Mouse (Mus musculus): ENCODE measurements around the gene Akr1b7. TPM values are rescaled to one million over a fixed set of nuclear protein-coding genes. Genes with fewer than 3 reads are reported as not detected.
"Not testable (repeated sequence)": the region's sequence is repeated elsewhere in the genome, so short reads cannot be mapped to it uniquely, and the experiment has no call there.

Gene Akr1b7
- not detected for total RNA-seq (2021)
- long read RNA-seq, experiment 1, result 0 reads
- long read RNA-seq, experiment 2, result 0 reads

DNA sequence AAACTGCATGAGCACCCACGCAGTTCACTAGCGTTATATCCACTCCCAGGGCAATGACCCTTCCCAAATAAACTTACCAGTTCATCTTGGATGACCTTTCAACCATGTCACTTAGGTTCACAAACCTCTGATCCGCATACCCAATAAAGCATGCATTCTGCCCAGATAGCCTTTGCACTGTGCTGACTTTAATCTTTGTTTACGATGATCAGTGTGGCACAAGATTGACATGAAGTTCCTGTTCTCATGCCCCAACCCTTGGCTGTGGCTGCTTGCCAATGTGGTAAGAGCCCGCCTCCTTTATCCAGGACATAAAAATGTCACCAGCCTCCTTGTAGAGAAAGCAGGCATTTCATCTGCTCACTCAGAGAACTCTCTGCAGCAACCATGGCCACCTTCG, at the start of gene Akr1b7:
Gene Akr1b7, plus strand, starts transcription at position 312 of the 400 bp plus-strand sequence.
- no peak within 1 kb of the TSS for H3K27ac ChIP-seq
- DNase-seq, result no peak
- no peak for TF ChIP-seq CTCF (IDR thresholded peaks at IDR 0.05)
- no peak within 1 kb of the TSS for H3K4me3 ChIP-seq
- intact Hi-C loops (cut with DNase I), result no loop called here

DNA sequence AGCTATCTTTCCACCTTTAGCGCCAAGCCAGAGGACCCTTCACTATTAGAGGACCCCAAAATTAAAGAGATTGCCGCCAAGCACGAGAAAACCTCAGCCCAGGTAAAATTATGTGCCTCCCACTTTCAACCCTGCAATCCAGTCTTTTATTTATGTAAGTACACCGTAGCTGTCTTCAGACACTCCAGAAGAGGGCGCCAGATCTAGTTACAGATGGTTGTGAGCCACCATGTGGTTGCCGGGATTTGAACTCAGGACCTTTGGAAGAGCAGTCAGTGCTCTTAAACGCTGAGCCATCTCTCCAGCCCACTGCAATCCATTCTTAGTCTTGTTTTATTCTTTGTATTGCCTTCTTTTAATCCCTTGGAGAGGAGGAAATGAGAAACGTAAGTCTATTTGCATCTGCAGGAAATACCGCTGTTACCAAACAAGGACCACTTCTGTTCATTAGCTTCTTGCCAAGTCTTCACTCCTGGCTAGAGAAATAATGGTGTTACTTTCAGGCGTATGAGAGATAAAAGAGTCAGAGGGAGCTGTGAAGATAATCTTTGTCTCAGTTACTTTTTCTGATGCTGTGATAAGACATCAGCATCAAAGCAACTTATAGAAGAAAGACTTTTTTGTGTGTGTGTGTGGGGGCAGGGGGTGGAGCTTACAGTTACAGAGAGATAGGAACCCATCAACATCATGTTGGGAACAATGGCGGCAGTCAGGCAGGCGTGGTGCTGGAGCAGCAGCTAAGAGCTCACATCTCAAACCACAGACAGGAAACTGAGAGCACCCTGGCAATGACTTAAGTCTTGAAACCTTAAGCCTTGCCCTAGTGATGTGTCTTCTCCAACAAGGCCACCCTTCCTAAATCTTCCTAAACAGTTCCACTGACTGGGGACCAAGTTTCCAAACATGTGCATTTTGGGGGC, 47.7 kb upstream of the Akr1b7 start:
- intact Hi-C loops (cut with DNase I), result no loop called here
- peak; percentile 23; the same call in 1 of the 2 replicates for TF ChIP-seq CTCF (IDR thresholded peaks at IDR 0.05)
- H3K4me3 ChIP-seq, result no peak overlapping the region
- DNase-seq, result no peak
- no peak overlapping the region for H3K27ac ChIP-seq

DNA sequence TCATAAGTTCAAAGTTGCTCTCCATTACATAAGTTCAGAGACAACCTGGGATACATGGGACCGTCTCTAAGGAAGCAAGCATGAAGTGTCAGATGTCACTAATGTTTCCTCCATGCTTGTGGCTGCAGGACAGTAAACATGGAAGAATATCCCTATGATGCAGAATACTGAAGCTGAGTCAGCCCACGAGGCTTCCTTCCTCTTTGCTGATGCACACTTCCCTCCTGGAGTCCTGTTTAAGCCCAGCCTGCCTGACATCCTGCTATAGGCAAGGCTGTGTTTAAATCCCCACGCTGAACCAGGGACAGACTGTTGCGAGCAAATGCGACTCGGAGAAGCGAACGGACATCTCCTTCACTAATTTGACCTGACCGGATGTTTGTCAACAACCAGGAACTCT, 44.1 kb upstream of the Akr1b7 start:
- DNase-seq, result no peak

DNA sequence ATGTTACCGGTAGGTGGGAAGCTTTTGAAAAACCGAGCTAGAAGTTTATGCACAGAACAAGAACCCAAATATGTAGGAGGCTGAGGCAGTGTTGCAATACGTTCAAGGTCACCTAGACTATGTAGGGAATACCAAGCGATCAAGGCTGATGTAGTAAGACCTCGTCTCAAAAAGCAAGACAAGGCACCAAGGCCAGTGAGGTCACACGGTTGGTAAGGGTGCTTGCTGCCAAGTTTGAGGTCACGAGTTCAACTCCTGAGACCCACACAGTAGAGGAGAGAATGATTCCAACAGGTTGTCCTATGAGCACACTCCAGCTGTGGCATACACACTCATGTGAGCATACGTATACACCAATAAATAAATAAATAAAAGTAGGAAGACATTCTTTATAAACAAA, 42.1 kb upstream of the Akr1b7 start:
- no peak for TF ChIP-seq CTCF (IDR thresholded peaks at IDR 0.05)
- Histone ChIP-seq H3K4me3 (no peak overlapping the region), H3K27ac (no peak overlapping the region)
- DNase-seq, result no peak
- intact Hi-C loops (cut with DNase I), result loop anchor here (2.0 to 5.0 kb wide), 2 partner anchors 77 kb away; no protein-coding TSS in a partner anchor

More for the DNA sequence above, 44.1 kb upstream of the Akr1b7 start:
- Histone ChIP-seq H3K27ac (no peak overlapping the region), H3K4me3 (no peak overlapping the region)
- TF ChIP-seq CTCF (IDR thresholded peaks at IDR 0.05), result no peak
- intact Hi-C loops (cut with DNase I), result no loop called here

DNA sequence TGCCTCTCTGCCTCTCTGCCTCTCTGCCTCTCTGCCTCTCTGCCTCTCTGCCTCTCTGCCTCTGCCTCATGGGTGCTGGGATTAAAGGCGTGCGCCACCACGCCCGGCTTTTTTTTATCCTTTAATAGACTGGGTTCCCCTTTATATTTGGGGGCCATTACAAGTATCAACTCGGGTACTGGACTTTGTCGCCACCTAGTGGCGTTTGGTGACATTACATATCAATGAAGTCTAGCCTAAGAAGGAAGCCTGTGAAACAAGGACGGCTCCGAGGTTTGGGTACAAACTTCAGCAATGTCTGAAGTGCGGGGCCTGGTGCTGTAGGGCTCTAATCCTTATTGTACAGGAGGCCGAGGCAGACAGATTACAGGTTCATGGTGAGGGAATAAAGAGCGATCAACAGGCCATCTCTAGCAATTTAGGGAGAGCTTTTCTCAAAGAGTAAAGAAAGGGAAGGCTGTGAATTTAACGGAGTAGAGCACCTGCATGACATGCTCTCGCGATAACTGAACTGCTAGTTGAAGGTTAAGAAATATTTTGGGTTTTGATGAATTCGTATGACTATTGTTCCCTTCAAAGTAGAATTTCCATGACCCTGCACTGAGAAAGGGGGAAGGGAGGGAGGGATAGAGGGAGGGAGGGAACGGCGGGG, 40.3 kb upstream of the Akr1b7 start:
- no peak overlapping the region for H3K27ac ChIP-seq
- peak; percentile 86 for TF ChIP-seq CTCF (IDR thresholded peaks at IDR 0.05)
- DNase-seq, result peak; percentile 74
- peak overlapping the region; percentile 55 for H3K4me3 ChIP-seq
- intact Hi-C loops (cut with DNase I), result loop anchor here (2.0 to 5.0 kb wide), 2 partner anchors 75 to 79 kb away; no protein-coding TSS in a partner anchor

DNA sequence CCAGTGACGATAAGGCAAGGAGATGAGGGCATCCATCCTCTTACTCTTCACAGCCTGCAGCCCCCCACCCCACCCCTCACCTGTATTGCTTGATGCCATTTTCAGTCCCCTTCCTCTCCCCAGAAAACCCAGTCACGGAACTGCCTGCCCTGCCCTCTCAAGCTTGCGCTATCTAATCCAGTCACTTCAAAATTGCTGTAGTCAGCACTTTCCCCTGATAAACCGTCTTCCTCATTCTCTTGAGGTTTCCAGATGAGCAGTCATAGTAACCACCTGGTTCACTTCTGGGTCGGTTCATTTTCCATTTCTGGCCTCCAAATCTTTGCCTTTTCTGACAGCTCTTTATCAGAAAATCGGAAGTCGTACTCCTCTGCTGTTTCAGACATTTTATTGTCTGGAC, 38.3 kb upstream of the Akr1b7 start:
- DNase-seq, result no peak
- no peak overlapping the region for H3K27ac ChIP-seq
- intact Hi-C loops (cut with DNase I), result loop anchor here (5.0 kb wide), 1 partner anchor 73 kb away; no protein-coding TSS in a partner anchor
- no peak overlapping the region for H3K4me3 ChIP-seq
- no peak for TF ChIP-seq CTCF (IDR thresholded peaks at IDR 0.05)

DNA sequence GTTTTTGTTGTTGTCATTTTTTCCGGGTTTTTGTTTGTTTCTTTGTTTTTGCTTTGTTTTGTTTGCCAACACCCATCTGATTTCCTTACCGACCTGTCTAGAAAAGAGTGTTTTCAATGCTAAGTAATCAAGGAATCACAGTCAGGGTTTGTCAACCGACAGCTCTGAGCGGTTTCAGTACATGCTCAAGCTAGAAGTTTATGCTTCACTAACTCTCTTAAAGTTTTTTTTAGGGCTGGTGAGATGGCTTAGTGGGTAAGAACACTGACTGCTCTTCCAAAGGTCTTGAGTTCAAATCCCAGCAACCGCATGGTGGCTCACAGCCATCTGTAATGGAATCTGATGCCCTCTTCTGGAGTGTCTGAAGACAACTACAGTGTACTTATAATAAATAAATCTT, 36.2 kb upstream of the Akr1b7 start:
- H3K4me3 ChIP-seq; intact Hi-C loops (cut with DNase I); H3K27ac ChIP-seq; DNase-seq: not testable (repeated sequence)

DNA sequence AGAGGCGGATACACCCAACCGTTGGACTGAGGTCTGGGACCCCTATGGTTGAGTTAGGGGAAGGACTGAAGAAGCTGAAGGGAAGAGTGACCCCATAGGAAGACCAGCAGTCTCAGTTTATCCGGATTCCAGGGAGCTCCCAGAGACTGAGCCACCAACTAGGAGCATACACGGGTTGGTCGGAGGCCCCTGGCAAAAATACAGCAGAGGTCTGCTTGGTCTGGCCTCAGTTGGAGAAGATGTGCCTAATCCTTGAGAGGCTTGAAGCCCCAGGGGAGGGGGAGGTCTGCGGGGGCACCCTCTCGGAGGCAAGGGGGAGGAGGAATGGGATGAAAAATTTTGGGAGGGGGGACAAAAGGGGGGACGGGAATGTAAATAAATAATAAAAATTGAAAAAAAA, 28.7 kb upstream of the Akr1b7 start:
- no peak for TF ChIP-seq CTCF (IDR thresholded peaks at IDR 0.05)
- peak overlapping the region; percentile 89 for H3K4me3 ChIP-seq
- no peak for DNase-seq
- H3K27ac ChIP-seq, result peak overlapping the region; percentile 92; the same call in 1 of the 2 replicates
- intact Hi-C loops (cut with DNase I), result no loop called here

DNA sequence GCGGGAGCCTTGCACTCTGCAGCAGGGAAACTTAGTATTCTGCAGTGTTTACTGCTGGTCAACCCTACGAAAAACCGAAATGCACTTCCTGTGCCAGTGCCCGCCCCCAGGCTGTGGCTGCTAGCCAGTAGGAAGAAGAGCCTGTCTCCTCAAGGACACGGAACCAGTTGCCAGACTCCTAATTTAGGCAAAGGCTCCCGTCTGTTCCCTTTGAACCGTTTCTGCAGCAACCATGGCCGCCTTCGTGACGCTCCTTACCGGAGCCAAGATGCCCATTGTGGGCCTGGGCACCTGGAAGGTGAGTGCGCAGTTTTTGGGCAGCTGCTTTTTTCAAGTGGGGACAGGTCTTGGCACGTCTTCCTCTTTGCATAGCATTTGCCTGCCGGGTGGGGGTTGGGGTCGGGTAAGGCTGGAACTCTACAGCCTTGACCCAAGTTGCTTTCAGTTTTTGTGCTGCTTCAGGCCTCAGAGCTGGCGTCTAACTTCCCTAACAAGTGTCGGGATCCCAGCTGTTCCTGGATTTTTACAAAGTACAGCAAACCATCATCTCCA, 27.9 kb upstream of the Akr1b7 start, which contains the start of gene Akr1b10:
Gene Akr1b10, plus strand, starts transcription at position 109 of the 552 bp plus-strand sequence.
- TF ChIP-seq CTCF (IDR thresholded peaks at IDR 0.05), result no peak
- peak; percentile 88 for DNase-seq
- Histone ChIP-seq H3K4me3 (peak within 1 kb of the TSS; percentile 89), H3K27ac (peak within 1 kb of the TSS; percentile 92)
- intact Hi-C loops (cut with DNase I), result no loop called here

DNA sequence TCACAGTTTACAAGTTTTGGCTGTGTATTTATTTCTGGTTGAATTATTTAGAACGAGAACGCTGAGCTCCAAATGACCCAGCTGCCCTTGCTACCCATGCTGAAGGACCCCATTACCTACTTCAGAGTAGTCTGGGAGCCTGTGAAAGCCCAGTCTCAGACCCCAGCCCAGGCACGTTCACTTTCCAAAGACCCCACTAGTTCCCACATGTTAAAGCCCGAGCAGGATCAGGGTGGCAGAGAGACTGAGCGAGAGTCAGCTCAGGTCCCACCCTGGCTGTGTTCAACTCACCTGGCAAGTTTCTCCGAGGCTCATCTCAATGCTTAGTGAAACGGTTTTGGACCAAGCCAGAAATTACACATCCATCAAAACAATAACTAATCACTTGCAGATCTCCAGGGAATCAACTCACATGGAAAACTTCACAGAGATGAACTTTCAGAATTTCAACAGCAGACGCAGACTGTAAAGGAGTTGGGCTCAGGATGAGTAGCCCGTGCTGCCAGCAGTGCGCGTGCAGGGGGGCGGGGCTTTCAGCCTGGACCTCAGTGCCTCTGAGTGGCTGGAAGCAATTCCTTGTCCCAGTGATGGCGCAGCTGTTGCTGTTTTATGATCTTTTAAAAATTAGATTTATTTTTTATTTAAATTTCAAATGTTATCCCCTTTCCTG, 27.3 kb upstream of the Akr1b7 start:
- intact Hi-C loops (cut with DNase I), result no loop called here

DNA sequence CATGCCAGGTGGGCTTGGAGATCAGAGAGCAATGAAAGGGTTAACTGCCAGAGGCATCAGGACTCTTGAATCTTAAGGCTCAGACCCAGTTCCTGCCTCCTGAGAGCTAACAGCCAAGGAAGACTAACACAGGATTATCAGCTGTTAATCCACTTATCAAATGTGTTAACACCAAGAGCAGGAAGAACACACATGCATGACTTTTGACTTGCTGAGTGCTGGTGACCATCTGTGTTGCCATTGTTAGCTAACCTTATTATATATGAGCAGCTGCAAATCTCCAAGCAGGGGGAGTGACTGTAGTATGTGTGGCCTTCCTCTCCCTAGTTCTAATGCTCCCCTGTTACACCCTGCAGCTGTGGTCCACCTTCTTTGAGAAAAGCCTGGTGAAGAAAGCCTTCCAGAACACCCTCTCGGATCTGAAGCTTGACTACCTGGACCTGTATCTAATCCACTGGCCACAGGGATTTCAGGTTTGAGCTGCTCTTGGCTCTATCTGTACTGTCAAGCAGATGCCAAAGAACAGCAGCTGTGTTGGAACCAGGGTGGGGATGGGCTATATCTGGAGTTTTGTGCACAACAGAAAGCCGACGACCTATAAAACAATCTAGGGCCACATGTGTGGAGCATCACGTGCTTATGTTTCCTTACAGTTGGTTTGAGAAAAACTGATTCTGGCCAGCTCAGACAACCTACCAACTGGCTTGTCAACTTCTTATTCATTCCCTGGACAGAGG, 23.5 kb upstream of the Akr1b7 start:
- no peak for TF ChIP-seq CTCF (IDR thresholded peaks at IDR 0.05)
- no peak for DNase-seq
- Histone ChIP-seq H3K27ac (no peak overlapping the region), H3K4me3 (no peak overlapping the region)
- intact Hi-C loops (cut with DNase I), result no loop called here

More for the DNA sequence above, 27.3 kb upstream of the Akr1b7 start:
- no peak for TF ChIP-seq CTCF (IDR thresholded peaks at IDR 0.05)
- peak; percentile 77 for DNase-seq
- H3K4me3 ChIP-seq, result peak overlapping the region; percentile 89
- H3K27ac ChIP-seq, result peak overlapping the region; percentile 92
